Mouse (Mus musculus) heart, embryonic 10.5 days (tissue): Measurements from ENCODE around the gene Mindy4. TPM values are rescaled to one million over a fixed set of nuclear protein-coding genes. Genes with fewer than 3 reads are reported as not detected.
A peak's percentile ranks its signal among the peaks of the same experiment; 100 is the strongest.

Source experiments
- DNase-seq: peaks from one replicate; pipeline ENCODE4 v3.0.0-alpha.2; 2017; ENCODE audit warnings: low spot score
- H3K27ac ChIP-seq: fragments of 300-500 bp; sonication (generic); 2 replicates; pipeline ENCODE4 v1.5.1; 2016; ENCODE audit warnings: mild to moderate bottlenecking
- H3K27me3 ChIP-seq: fragments of 300-500 bp; sonication (generic); 2 replicates; pipeline ENCODE4 v1.6.1; 2016; ENCODE audit warnings: mild to moderate bottlenecking; ENCODE audit not compliant: poor library complexity, insufficient read depth, severe bottlenecking
- H3K36me3 ChIP-seq: fragments of 300-500 bp; sonication (generic); 2 replicates; pipeline ENCODE4 v1.6.1; 2016; ENCODE audit warnings: mild to moderate bottlenecking, moderate library complexity
- H3K4me1 ChIP-seq: fragments of 300-500 bp; sonication (generic); 2 replicates; pipeline ENCODE4 v1.6.1; 2016; ENCODE audit warnings: mild to moderate bottlenecking
- H3K4me3 ChIP-seq: fragments of 300-500 bp; sonication (generic); 2 replicates; pipeline ENCODE4 v1.5.1; 2016; ENCODE audit warnings: mild to moderate bottlenecking, moderate library complexity
- H3K9me3 ChIP-seq: fragments of 300-500 bp; sonication (generic); 2 replicates; pipeline ENCODE4 v1.6.1; 2016; ENCODE audit warnings: mild to moderate bottlenecking, moderate library complexity
- WGBS: fragments of 180-500 bp; shearing (Covaris S2); methylation state at CpG from one replicate; pipeline ENCODE4 v1.1.7; 2016; 5-methylcytosine and 5-hydroxymethylcytosine counted together
- polyA plus RNA-seq: library from polyadenylated mRNA; unstranded; fragments of >200 nt; fragmentation: Nextera tagmentation; extraction: Ambion mirVana; gene quantifications from 2 replicates; pipeline ENCODE4 v1.2.1, GENCODE M21; 2016

Gene Mindy4
- polyA plus RNA-seq, 1 experiment from 2014 or later = 9.7 TPM

GRCm38 (mm10) chr6:55341688-55342087, 138.5 kb downstream of the Mindy4 start:
- Histone ChIP-seq H3K9me3 (no peaks in the 10 kb centered on the region), H3K4me1 (peaks cover 58% of the 10 kb centered on the region), H3K36me3 (no peaks in the 10 kb centered on the region), H3K27ac (peak overlapping the region; percentile 7; the same call in 1 of the 2 replicates), H3K4me3 (no peak overlapping the region), H3K27me3 (peaks cover 59% of the 10 kb centered on the region)
- 11% methylated on average over 5 of the region's 5 CpGs for WGBS
- no peak for DNase-seq

- Histone ChIP-seq H3K27me3 (peaks cover 59% of the 10 kb centered on the region), H3K4me3 (no peak overlapping the region), H3K36me3 (no peaks in the 10 kb centered on the region), H3K9me3 (no peaks in the 10 kb centered on the region), H3K27ac (no peak overlapping the region; the same call in 1 of the 2 replicates), H3K4me1 (peaks cover 52% of the 10 kb centered on the region)
- 70% methylated on average over 9 of the region's 9 CpGs for WGBS
- DNase-seq = no peak
Observed at GRCm38 (mm10) chr6:55342328-55342727, 139.1 kb downstream of the Mindy4 start.

- H3K36me3 ChIP-seq = no peaks in the 10 kb centered on the region
- no peaks in the 10 kb centered on the region for H3K9me3 ChIP-seq
- H3K4me3 ChIP-seq = no peak overlapping the region
- peak overlapping the region; percentile 36; the same call in 1 of the 2 replicates for H3K27ac ChIP-seq
- DNase-seq = no peak
- 82% methylated on average over 10 of the region's 10 CpGs for WGBS
- peaks cover 47% of the 10 kb centered on the region for H3K27me3 ChIP-seq
- peaks cover 41% of the 10 kb centered on the region for H3K4me1 ChIP-seq
Observed at GRCm38 (mm10) chr6:55343446-55343845, 140.3 kb downstream of the Mindy4 start.

- Histone ChIP-seq H3K9me3 (no peaks in the 10 kb centered on the region), H3K27me3 (peaks cover 45% of the 10 kb centered on the region), H3K36me3 (no peaks in the 10 kb centered on the region), H3K27ac (no peak overlapping the region; the same call in 1 of the 2 replicates), H3K4me3 (no peak overlapping the region), H3K4me1 (peaks cover 31% of the 10 kb centered on the region)
- DNase-seq = peak; percentile 45
- 57% methylated on average over 9 of the region's 9 CpGs for WGBS
Observed at GRCm38 (mm10) chr6:55344291-55345016, 141.3 kb downstream of the Mindy4 start.

GRCm38 (mm10) chr6:55345264-55345663, 142.1 kb downstream of the Mindy4 start:
- Histone ChIP-seq H3K27ac (no peak overlapping the region), H3K4me1 (peaks cover 22% of the 10 kb centered on the region), H3K4me3 (no peak overlapping the region), H3K27me3 (peaks cover 37% of the 10 kb centered on the region), H3K9me3 (0 out of 2 replicates have a peak, but pooled peaks cover 2% of the 10 kb centered on the region), H3K36me3 (no peaks in the 10 kb centered on the region)
- DNase-seq = peak; percentile 66
- 89% methylated on average over 10 of the region's 10 CpGs for WGBS

GRCm38 (mm10) chr6:55346491-55346890, 143.3 kb downstream of the Mindy4 start:
- Histone ChIP-seq H3K36me3 (no peaks in the 10 kb centered on the region), H3K4me3 (no peak overlapping the region), H3K9me3 (0 out of 2 replicates have a peak, but pooled peaks cover 4% of the 10 kb centered on the region), H3K4me1 (peaks cover 10% of the 10 kb centered on the region), H3K27me3 (peaks cover 34% of the 10 kb centered on the region), H3K27ac (no peak overlapping the region)
- DNase-seq = peak; percentile 70
- 81% methylated on average over 7 of the region's 7 CpGs for WGBS

- H3K27me3 ChIP-seq = peaks cover 27% of the 10 kb centered on the region
- 83% methylated on average over 5 of the region's 5 CpGs for WGBS
- no peak overlapping the region for H3K4me3 ChIP-seq
- H3K27ac ChIP-seq = no peak overlapping the region
- H3K36me3 ChIP-seq = no peaks in the 10 kb centered on the region
- H3K4me1 ChIP-seq = no peaks in the 10 kb centered on the region
- peak; percentile 50 for DNase-seq
- 0 out of 2 replicates have a peak, but pooled peaks cover 4% of the 10 kb centered on the region for H3K9me3 ChIP-seq
Observed at GRCm38 (mm10) chr6:55347711-55348571, 144.8 kb downstream of the Mindy4 start.

DNA sequence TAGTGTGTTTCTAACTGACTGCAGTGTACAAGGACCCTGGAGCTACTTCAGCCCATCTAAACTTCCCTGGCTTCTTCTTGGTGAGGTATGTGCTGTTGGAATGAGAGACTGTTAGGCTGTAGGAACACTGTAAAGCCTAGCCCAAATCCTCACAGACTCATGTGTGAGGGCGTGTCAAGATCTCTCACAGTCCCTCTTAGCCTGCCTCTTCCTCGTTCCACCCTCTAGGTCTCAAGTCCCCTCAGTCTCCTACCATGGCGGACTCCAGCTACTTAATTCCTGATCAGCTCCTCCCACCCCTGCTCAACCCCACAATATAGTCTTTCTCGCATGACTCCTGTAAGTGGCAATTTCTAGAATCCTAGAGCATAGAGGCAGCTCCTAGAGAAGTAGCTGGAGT, 146.0 kb downstream of the Mindy4 start:
- 77% methylated on average over 4 of the region's 4 CpGs for WGBS
- Histone ChIP-seq H3K27ac (no peak overlapping the region), H3K9me3 (0 out of 2 replicates have a peak, but pooled peaks cover 4% of the 10 kb centered on the region), H3K27me3 (peaks cover 28% of the 10 kb centered on the region), H3K4me3 (no peak overlapping the region), H3K36me3 (no peaks in the 10 kb centered on the region), H3K4me1 (no peaks in the 10 kb centered on the region)
- DNase-seq = peak; percentile 20

- Histone ChIP-seq H3K27me3 (peaks cover 40% of the 10 kb centered on the region), H3K4me1 (no peaks in the 10 kb centered on the region; the same call in 1 of the 2 replicates), H3K36me3 (no peaks in the 10 kb centered on the region), H3K27ac (no peak overlapping the region), H3K4me3 (no peak overlapping the region), H3K9me3 (0 out of 2 replicates have a peak, but pooled peaks cover 4% of the 10 kb centered on the region)
- DNase-seq = no peak
- WGBS = 89% methylated on average over 6 of the region's 6 CpGs
Observed at GRCm38 (mm10) chr6:55350383-55350952, 147.3 kb downstream of the Mindy4 start.

DNA sequence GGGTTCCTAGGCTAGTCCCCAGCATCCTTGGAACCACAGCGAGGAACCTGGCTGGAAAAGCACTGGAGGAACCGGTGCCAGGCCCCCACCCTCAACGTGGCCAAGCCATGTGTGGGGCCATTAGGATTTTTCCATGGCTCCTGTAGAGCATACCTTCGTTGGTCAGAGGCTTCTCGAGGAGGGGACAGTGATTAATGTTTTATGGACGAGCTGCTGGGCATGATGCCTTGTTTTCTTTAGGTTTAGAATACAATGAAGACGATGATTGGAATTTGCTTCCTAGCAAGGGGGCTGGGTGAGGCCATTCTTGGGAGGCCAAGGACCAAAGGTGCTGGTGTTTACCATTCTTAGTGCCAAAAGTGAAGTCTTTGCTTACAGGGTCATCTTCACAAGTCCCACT, 148.5 kb downstream of the Mindy4 start:
- H3K36me3 ChIP-seq = no peaks in the 10 kb centered on the region
- 71% methylated on average over 7 of the region's 7 CpGs for WGBS
- peak; percentile 38 for DNase-seq

GRCm38 (mm10) chr6:55353711-55354445, 150.7 kb downstream of the Mindy4 start:
- no peaks in the 10 kb centered on the region for H3K36me3 ChIP-seq
- DNase-seq = peak; percentile 58
- 0 out of 2 replicates have a peak, but pooled peaks cover 4% of the 10 kb centered on the region for H3K9me3 ChIP-seq
- no peak overlapping the region for H3K27ac ChIP-seq
- WGBS = 76% methylated on average over 12 of the region's 12 CpGs
- H3K27me3 ChIP-seq = peaks cover 34% of the 10 kb centered on the region
- H3K4me3 ChIP-seq = no peak overlapping the region
- peaks cover 12% of the 10 kb centered on the region for H3K4me1 ChIP-seq

More for the DNA sequence above, 148.5 kb downstream of the Mindy4 start:
- H3K27ac ChIP-seq = no peak overlapping the region
- H3K27me3 ChIP-seq = peaks cover 32% of the 10 kb centered on the region
- peaks cover 7% of the 10 kb centered on the region for H3K4me1 ChIP-seq
- H3K4me3 ChIP-seq = no peak overlapping the region
- H3K9me3 ChIP-seq = 0 out of 2 replicates have a peak, but pooled peaks cover 4% of the 10 kb centered on the region
